Mouse (Mus musculus): ENCODE data around the gene Lyrm7. TPM values are rescaled to one million over a fixed set of nuclear protein-coding genes. Genes with fewer than 3 reads are reported as not detected.

The Lyrm7 gene
- polyA plus RNA-seq, 1 experiment from 2014 or later = 6.7 TPM

Other genes with a start within 250 kb of the Lyrm7 start
- 59.3 and 110 TPM in 2 replicates for gene Cdc42se2, start 73.2 kb downstream of the Lyrm7 start, polyA plus RNA-seq (2014; fragmentation: Nextera tagmentation; extraction: Ambion mirVana)
- 720 and 912 TPM in 2 replicates for gene Hint1, start 5.5 kb upstream of the Lyrm7 start, polyA plus RNA-seq (2014; fragmentation: Nextera tagmentation; extraction: Ambion mirVana)
- gene Gpx3, start 41.5 kb upstream of the Lyrm7 start, polyA plus RNA-seq (2014; fragmentation: Nextera tagmentation; extraction: Ambion mirVana) = 83.0 and 101 TPM in 2 replicates
- gene Tnip1, start 102.0 kb upstream of the Lyrm7 start, polyA plus RNA-seq (2014; fragmentation: Nextera tagmentation; extraction: Ambion mirVana) = 12.3 and 14.8 TPM in 2 replicates
- 125 and 174 TPM in 2 replicates for gene Anxa6, start 172.5 kb upstream of the Lyrm7 start, polyA plus RNA-seq (2014; fragmentation: Nextera tagmentation; extraction: Ambion mirVana)
- 3.5 and 3.6 TPM in 2 replicates for gene Ccdc69, start 217.2 kb upstream of the Lyrm7 start, polyA plus RNA-seq (2014; fragmentation: Nextera tagmentation; extraction: Ambion mirVana)
- 27.3 and 33.6 TPM in 2 replicates for gene Gm2a, start 237.2 kb upstream of the Lyrm7 start, polyA plus RNA-seq (2014; fragmentation: Nextera tagmentation; extraction: Ambion mirVana)